Mouse (Mus musculus) lung, postnatal 14 days (tissue): Measurements from ENCODE around the gene Zdhhc13.

Experiments used
- DNase-seq: peaks from one replicate; pipeline ENCODE4 v3.0.0; 2021

Gene Zdhhc13

DNA sequence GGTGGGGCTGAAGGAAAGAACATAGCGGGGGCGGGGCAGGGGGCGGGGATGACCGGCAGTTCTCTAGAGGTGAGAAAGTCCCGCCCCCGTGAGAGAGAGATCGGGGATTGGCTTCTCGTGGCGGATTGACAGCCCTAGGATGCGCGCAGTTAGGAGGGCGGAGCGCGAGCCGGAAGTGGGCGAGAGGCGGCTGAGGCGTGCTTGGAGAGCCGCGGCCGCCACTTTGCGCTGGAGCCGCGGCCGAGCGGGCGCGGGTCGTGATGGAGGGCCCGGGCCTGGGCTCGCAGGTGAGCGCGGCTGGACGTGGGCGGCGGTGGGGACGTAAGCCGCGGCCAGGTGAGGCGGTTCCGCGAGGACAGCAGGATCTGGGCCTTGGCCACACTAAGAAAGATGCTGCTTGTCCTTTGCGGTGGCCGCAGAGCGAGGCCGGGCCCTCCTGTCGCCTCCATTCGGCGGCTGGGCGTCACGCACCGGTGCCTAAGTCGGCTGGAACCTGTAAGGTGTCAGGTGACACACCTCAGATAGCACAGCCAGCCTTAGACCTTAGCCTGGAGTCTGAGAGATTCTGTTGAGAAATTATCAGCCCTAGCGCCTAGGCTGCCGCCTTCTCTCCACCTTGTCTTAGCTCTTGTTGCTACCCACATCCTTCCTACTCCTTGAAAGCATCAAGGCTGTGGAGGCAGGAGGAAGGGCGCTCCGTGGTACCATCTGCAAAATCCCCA, at the start of gene Zdhhc13:
Gene Zdhhc13, plus strand, starts transcription at position 153 of the 722 bp plus-strand sequence.
- DNase-seq = peak; percentile 94

DNA sequence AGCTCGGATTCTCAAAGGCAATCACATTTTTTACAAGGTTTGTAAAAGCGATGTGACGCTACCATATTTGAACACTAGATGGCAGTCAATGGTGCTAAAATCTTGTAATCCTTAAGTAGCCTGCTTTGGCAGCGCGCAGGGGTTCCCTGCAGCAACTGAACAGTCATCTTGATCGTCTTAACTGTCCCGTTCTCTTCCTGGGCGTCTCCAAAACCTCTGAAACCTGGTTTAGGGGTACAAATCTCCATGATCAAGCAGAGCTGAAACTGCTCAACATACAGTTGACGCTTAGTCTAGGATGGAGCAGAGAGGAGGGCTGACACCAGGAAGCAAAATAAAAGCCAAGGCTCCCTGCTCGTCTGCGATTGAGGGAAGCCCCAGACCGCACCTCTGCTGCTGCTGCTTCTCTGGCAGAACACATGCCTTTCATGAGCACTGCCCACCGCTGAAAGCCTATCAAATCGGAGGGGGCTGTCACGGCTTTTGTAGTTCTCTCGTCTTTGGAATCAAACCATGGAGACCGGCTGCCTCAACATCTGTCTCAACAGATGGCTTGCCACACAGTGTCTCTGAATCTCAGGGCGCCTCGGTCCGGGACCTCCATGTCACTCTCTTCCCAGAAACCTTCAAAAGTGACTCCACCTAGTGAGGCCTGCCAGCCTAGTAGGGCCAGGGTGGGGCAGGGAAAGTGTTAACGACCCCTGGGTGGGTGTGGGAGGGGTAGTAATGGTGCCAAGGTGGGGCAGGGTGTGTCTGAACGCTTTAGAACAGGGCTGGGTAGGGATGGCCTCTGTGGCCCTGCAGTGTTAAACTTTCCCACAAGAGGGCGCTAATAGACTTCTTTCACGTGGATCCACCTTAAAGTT, 39.3 kb upstream of the Zdhhc13 start:
- DNase-seq = peak; percentile 86

DNA sequence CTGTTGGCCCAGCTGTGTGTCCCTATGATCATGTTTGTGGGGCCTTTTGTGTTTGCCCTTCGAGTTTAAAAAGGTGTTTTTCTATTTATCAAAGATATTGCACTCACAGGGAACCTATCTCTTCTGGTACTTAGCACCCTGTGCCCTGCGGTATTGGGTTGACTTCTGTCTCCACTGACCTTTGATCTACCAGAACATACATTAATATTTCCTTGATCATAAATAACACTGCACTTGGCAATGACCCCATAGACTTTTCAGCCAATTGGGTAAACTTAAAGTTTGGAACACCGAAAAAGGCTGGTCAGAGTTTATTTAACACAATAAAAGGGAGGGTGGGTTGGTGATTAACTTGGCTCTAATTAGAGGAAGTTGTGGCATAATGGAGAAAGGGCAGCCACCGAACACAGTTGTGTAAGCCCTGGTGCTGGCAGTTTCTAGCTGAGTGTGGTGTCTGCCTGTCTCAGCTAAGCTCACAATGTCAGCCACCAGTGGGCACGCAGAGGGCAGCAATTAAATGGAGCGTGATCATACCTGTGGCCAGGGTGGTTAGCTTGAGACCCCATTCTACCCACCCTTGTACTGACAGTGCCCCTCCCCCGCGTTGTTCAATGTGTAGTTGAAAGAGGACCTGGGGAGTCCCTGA, 38.5 kb upstream of the Zdhhc13 start:
- DNase-seq = no peak

DNA sequence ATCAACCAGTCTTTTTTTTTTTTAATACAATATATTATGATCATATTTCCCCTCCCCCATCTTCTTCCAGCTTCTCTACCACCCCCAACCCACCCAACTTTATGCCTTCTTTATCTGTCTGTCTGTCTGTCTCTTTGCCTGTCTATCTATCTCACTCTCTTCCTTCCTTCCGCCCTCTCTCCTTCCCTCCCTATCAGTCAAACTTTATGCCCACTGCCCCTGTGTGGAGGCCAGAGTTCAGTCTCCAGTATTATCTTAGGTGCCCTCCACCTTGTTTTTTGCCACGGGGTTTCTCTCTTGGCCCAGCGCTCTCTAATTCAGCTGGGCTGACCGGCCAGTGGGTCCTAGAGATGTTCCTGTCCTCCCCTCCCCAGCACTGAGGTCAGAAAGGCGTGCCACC, 37.6 kb upstream of the Zdhhc13 start:
- no peak for DNase-seq

DNA sequence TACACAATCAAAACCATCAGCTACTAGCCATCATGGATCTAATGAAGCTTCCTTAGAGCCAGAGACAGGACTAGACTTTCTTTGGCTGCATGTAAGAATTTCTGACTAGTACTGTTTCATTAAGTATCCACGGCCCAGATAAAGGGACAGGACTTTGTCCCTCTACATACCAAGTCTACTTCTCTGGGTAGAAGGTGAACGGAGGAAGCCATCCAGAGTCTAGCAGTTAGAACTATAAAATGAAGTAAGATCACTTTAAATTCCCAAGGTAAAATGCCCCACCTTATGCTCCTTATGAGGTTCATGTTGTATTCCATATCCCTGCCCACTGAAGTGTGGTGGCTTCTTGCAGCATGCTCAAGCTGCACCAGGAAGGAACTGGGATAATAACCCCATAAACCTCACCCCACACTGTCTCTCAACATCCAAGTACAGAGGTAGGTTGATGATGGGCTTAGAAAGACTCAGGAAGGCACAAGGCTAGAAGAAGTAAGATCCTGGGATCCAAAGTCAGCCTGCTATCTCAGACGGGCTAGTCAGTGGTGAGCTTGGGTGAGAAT, 34.3 kb upstream of the Zdhhc13 start:
- DNase-seq = no peak

DNA sequence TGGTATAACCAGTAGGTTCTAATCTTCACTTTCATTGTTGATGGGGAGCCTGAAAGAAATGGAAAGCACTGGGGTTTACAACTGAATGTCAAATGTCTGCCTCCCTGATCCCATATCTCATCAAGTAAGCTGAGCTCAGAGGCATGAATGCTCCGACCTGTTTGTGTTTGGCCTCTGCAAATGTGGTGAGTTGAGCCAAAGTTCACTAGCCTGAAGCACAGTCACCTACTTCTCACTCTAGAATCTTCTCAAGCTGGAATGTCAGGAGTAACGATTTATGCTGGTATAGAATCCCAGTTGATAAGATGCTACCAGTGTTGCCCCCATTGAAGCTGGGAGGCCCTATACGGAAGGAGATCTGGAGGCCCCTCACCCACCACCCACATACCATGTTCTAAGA, 33.0 kb upstream of the Zdhhc13 start:
- DNase-seq = no peak

DNA sequence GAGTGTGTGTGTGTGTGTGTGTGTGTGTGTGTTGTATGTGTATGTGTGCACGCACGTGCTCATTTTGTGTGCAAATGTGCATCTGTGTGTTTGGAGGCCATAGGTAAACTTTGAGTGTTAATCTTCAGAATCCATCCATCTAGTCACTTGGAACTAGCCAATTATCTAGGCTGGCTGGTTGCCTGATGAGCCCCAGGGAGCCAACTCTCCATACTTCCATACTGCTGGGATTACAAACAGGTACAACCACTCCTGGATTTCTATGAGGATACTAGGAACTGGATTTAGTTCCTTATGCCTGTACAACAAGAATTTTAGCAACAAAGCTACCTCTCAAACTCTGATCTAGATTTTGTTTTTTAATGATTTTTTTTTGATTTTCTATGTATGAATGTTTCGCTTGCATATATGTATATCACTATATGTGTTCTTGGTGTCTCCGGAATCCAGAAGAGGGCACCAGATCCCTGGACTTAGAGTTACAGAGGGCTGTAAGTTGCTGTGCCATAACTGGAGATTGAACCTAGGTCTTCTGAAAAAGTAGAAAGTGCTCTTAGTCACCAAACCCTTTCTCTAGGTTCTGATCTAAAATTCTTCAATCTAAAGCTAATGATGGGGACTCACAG, 32.4 kb upstream of the Zdhhc13 start:
- no peak for DNase-seq

DNA sequence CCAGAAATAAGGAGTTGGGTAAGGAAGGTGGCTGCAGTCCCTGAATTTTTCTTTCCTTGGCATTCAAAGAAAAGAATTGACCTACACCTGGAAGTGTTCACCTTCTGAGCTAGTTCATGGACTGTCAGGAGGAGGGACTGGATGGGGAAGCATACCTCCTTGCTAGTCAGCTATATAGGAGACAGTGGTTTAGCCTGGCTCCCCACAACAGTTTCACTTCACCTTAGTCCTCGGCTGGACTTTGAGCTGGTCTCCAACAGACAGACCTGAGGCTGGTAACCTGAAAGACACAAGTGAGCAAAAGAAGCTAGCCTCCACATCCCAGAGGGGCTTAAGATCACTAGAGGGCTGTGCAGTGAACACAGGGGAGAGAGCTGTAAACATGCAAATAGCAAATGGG, 30.7 kb upstream of the Zdhhc13 start:
- no peak for DNase-seq

DNA sequence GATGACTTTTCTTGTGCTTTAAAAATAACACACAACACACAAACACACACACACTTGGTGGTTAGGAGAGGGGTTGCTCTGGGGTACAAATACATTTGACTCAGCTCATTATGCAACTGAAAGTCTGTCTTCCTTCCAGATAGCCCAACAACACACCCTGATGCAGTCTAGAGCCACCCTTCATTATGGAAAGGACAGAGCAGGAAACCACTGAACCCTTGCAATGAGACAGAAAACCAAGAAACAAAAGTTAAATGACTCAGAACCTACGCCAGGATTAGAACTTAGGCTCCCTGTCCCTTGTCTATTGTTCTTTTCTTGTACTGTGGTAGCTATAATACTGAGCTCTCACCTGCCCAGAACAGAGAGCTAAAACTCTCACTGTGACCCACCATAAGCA, 28.0 kb upstream of the Zdhhc13 start:
- no peak for DNase-seq

DNA sequence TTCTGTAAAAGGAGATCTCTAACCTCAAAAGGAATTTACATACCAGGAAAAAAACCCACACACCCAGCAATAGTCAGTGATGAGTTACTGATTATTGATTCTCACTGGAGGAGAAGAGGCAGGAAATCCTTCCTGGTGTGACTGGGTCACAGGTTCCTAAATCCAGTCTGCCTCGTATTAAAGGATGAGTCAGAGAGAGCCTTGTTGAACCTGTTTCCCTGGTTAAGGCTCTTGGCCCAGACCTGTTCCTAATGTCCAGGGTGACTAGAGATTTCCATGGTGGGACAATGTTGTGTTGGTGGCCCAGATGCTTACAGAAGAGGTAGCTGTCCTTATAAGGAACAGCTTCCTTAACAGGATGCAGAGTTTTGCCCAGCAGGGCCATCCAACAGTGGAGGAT, 26.5 kb upstream of the Zdhhc13 start:
- no peak for DNase-seq

DNA sequence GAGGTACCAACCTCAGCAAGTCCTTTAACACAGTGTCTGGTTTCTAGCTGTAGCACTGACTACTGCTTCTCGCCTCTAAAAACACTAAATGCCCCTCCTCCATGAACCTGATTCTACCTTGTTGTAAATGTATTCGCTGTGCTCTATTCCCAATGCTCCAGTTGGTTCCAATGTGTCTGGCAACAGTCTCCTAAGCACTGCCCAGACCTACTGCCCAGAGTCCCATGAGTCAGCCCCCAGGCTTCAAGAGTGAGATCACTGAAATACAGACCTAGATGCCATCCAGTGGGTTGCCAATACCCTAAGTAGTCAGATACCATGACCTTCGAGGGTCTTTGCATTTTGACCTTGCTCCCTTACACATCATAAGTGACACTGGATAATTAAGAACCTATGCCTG, 26.1 kb upstream of the Zdhhc13 start:
- DNase-seq = no peak

DNA sequence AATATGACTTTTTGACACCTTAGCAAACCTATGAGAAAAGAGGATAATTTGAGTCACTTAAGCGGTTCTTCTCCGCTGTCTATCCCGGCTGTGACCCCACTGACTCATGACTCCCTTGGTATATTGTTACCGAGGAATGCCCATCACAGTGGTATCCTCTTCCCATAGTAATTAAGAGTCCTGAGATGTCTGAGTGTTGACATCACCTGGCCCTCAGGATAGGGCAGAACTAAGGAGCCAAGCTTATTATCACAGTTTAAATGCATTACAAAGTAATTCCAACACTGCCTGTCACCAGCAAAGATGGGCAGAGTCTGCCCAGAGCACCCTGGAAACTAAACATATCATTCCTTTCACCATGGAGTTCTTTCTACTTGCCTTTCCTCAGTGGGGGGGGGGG, 22.8 kb upstream of the Zdhhc13 start:
- DNase-seq = no peak

DNA sequence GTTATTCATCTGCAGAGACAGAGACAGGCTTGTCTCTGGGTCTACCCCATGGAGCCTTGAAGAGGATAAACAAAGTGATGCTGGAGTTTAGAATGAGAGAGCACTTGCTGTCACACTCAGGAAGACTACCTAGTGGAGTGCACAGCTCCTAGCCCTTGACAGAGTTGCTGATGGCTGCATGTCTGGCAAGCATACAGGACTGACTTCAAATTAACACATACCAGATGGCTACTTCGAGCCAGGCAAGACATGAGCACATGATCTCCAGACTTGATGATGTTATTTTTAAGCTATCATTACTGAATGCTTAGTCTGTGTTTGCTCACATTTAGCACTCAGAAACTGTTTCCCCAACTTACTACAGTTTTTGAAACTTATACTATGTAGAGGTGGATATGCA, 19.1 kb upstream of the Zdhhc13 start:
- DNase-seq = no peak

DNA sequence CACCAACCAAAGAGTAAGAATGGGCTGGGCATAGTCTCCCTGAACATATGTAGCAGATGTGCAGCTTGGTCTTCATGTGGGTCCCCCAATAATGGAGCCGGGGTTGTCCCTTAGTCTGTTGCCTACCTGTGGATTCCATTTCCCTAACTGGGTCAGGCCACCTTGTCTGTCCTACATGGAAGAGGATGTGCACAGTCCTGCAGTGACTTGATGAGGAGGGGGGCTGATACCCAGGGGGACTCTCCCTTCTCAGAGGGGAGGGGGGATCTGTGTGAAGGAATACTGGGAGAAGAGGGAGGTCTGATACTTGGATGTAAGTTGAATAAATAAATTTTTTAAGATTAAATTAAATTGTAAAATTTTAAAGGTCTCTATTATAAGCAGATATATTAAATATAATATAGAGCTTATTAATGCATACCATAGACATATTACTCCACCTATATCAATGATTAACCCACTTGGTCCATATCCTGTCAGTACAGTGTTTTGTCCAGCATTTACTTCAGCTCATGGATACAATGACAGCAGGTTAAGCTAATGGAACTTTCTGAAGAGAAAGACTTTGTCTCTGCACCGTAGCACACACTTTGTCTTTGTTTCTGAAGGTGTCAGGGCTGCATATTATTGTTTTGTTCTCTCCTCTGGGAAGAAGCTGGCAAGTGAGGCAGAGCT, 16.6 kb upstream of the Zdhhc13 start:
- no peak for DNase-seq

DNA sequence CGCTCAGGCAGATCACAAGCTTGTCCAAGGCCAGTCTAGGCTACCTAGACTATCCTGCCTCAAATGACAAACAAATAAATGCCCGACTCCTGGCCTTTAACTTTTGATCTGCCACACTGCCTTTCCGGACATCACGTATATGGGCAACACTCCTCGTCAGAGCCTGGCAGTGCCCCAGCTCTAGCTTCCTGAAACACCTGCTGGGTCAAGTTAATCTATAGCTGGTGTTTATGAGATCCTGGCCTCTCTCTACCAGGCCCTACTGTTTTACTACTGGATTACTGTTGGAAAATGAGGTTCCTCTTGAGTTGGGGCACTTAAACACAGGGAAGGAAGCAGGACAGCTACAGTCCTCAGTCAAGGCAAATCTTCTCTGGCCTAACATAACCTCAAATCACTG, 15.5 kb upstream of the Zdhhc13 start:
- DNase-seq = no peak

DNA sequence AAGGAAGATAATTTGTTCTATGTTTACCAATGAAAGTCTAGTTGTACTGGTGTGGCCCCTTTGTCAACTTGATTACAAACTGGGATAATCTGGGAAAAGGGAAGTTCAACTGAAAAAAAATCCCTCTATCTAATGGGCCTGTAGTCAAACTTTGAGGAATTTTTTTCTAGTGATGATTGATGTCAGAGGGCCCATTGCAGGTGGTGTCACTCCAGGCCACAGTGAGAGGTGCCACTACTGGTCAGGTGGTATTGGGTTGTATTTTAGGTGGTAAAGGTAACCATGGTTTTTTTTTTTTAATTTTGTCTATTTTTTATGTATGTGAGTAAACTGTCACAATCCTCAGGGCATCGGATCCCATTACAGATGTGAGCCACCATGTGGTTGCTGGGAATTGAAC, 14.2 kb upstream of the Zdhhc13 start:
- no peak for DNase-seq

DNA sequence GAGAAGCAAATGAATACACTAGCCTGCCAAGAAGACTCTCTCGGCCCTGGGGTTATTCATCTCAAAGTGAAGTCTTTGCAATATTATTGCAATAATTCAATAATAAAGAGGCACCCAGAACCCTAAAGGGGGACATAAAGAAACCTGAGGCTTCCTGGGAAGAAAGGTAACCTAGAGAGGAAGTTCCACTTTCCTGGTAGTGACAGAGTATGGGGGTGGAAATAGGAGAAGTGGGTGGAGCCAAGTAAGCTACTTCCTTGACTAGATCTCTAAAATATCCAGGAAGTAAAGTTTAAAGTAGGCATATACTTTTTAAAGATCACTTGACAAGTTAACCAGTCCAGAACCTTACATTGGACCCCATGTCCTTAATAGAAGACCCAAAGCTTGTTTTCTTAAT, 13.4 kb upstream of the Zdhhc13 start:
- no peak for DNase-seq

DNA sequence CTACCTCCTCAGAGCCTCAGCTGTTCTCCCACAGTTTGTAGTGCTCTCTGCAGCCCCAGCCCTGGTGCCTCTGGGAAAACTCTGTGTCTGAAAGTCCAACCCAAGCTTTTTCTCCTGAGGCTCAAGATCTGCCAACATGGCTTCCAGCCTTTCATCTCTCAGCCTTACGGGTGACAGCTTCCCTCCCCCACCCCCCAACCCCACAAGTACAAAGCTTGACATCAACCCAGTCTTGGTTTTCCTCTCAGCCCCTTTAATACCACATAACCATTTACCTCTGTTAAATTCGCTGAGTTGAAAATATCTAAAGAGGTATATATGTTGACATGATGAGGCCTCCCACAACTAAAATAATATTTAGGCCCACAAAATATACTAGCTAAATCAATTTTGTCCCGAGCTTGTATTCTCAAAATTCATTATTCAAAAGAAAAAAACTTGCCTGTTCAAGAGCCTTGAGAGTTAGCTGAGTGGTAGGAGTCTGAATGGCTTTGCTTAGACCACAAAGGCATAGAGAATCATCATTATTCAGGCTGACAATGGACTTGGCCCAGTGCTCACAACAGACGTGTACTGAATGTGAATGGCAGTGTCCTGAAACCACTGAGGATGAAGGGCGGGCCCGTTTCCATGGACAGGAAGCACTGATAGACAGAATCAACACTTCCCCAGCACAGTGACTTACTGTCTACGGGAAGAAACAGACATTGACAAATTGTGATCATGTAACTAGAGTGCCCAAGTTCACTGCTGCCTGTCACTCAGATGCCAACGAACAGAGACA, 10.9 kb upstream of the Zdhhc13 start:
- no peak for DNase-seq

DNA sequence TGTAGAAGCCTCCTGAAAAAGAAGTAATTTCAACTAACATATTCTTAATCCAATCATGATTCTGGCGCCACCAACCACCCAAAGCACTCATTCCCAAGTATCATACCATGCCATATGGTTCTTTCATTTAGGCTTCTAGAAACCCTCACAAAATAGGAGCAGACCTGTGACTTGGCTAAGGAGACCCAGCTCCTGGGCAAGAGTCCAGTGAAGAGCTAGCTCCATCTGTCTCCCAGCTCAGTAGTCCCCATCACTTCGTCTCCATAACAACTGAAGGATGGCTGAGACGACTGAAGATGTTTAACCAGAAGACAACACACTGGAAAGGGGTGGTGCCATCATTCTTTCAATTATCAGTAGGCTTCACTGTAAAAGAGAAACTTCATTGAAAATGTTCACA, 9.7 kb upstream of the Zdhhc13 start:
- no peak for DNase-seq

DNA sequence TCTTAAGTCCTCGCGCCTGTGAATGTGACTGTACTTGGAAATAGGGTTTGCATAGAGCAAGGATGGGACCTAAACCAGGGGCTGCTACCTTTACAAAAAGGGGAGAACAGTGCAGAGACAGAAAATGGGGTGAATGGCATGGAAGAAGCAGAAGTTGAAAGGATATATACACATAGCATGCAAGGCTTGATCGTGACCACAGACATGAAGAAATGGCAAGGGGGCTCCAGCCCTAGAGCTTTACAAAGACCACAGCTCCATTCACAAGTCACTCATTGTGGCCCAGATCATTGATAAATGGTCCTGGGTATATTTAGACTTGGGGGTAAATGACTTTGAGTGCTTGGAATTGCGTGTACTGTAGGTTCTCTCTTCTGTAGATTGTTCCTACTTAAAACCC, 6.4 kb upstream of the Zdhhc13 start:
- DNase-seq = no peak

DNA sequence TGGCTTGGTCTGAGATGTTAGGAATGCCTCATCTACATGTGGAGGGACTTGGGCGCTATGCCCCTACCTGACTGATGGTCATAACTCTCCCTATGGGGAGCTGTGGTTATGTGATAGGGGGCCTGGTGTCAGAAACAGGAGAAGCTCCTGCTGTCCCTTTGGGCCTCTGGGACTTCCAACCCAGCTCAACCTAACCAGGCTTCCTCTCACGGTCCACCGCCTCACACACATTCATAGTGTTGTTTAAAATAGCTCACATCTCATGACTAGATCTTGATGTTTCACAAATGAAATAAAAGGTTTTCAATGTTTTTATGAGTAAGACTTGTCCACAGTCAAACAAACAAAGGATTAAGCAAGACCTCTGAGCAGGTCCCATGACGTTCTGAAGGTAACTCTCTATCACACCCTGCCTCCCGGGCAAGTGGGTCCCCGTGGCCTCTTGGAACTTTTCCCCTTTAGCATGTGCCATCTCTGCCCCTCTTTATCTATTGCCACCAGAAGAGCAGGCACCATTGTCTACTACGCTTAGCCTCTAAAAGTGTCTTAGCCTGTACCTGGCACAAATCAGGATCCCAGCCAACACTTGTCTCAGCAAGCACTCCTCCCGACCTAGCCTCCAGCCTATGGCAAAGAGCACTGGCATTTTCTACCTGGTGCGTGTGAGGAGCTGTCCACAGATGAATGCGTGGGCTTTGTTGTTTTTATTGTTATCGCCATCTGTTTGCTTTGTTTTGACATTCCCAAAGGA, 3.9 kb upstream of the Zdhhc13 start:
- no peak for DNase-seq
